8 mouse cellular contexts compared by ENCODE assay signal in the genomic region with DNA sequence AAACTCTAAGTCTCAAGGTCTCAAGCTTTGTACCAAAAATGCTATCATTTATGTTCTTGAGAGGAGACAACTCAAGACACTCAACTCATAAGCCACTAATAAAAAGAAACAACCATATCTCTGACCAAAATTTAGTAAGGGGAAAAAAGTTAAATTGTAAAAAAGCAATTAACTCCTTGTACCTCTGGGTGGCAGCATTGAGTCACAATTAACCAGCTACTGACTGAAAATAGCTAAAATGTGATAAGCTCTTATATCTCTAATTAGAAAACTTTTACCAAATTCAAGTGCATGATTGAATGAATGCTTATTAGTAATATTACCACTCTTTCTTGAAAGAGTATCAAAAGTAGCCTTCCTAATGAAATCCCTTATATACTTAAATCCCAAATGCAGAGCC. TPM values are rescaled to one million over a fixed set of nuclear protein-coding genes. Genes with fewer than 3 reads are reported as not detected.
DNase-seq lines count a peak whose midpoint lies in the region; TF ChIP-seq lines count a peak whose summit lies in the region.

No protein-coding gene starts in this region.

- H3K27me3 ChIP-seq in cerebellum, adult 2 months (ENCODE audit: control insufficient read depth, insufficient read depth, low read length) = no peaks in the 10 kb centered on the region

- no peak overlapping the region for H3K27ac ChIP-seq in cerebellum, adult 2 months (ENCODE audit: insufficient read depth, low read length)
- H3K27ac ChIP-seq in layer of hippocampus, adult 2 months = no peak overlapping the region

- H3K4me1 ChIP-seq in cerebellum, adult 2 months (ENCODE audit: control insufficient read depth, insufficient read depth, low read length) = no peaks in the 10 kb centered on the region

- H3K4me3 ChIP-seq in cerebellum, adult 2 months (replicated peaks; ENCODE audit: insufficient read depth, low read depth, low read length) = no peak overlapping the region
- H3K4me3 ChIP-seq in layer of hippocampus, adult 2 months = no peak overlapping the region

- TF ChIP-seq CTCF in cerebellum, adult 2 months (IDR thresholded peaks at IDR 0.05; ENCODE audit: borderline replicate concordance, insufficient read depth, low read depth, low read length) = peak; percentile 17; the same call in 1 of the 2 replicates
- TF ChIP-seq CTCF in layer of hippocampus, adult 2 months (conservative IDR thresholded peaks at IDR 0.05) = peak; percentile 87

- TF ChIP-seq POLR2A in cerebellum, adult 2 months (IDR thresholded peaks at IDR 0.05; ENCODE audit: borderline replicate concordance, insufficient read depth, low read length) = no peak

- peak in 1 of 2 experiments; percentile 21 for DNase-seq in cerebellum, adult 2 months
- no peak for DNase-seq in cerebellum, adult 8-10 months
- peak in 1 of 2 experiments; percentile 36 for DNase-seq in layer of hippocampus, adult 2 months (ENCODE audit: low spot score in 2 of 2)
- DNase-seq in layer of hippocampus, adult 9-10 months (ENCODE audit: low spot score) = no peak
- peak; percentile 72 for DNase-seq in MN1 (ENCODE audit: low spot score)
- DNase-seq in lung, postnatal 14 days = peak; percentile 43
- DNase-seq in spleen, postnatal 14 days (ENCODE audit: low spot score in 2 of 2) = no peak
- DNase-seq in spleen, adult 12 weeks (ENCODE audit: low spot score) = no peak

RNA-seq across cellular contexts. Expression of a gene that starts 6.4 kb away (rescaled TPM):
- polyA plus RNA-seq in cerebellum, adult 2 months (2012; rRNA removed) = 11.8 and 12.2 TPM in 2 replicates
- 1 to 10 TPM; 5.5 to 5.8 TPM for total RNA-seq in layer of hippocampus, adult 2 months (2021)

RNA-seq across cellular contexts. Expression of a gene that starts 56.5 kb away (rescaled TPM):
- polyA plus RNA-seq in cerebellum, adult 2 months (2012; rRNA removed) = 22.0 and 25.1 TPM in 2 replicates
- 10 to 100 TPM; 22.6 to 28.4 TPM for total RNA-seq in layer of hippocampus, adult 2 months (2021)

Comparison
In these comparisons a context has a peak if more than half of its experiments do, and no peak if none do; other contexts are left out.
1. DNase-seq: peak in MN1 (single experiment) and lung, postnatal 14 days (single experiment); none in cerebellum, adult 8-10 months (single experiment), layer of hippocampus, adult 9-10 months (single experiment), spleen, postnatal 14 days (0 of 2) and spleen, adult 12 weeks (single experiment).